ENCODE assay signal across 20 mouse cellular contexts in the genomic region with DNA sequence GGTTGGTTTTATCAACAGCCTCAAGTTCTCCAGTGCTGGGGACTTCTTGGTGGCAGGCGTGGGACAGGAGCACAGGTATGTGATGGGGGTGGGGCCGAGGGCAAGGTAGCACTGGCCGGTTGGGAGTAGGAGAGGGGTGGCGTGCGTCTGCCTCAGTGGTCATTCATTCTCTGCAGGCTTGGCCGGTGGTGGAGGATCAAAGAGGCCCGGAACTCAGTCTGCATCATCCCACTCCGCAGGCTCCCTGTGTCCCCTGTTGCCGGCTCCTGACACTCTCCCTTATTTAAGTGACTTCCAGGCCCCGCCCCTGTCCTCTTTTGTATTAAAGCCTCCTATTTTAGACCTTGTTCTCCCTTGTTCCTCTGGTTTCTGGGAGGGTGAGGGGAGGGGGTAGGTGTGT. TPM values are rescaled to one million over a fixed set of nuclear protein-coding genes. Genes with fewer than 3 reads are reported as not detected.
DNase-seq lines count a peak whose midpoint lies in the region.
"Had no signal": no experiment of that assay in that cellular context is flagged by ENCODE, and none has a peak within 500 bp of the region (broad histone marks: within the 10 kb centered on the region; RNA-seq: fewer than 3 reads in every experiment).

No protein-coding gene starts in this region.

- peak; percentile 6 for DNase-seq in cerebellum, adult 9-11 months
- no peak for DNase-seq in cerebellum, postnatal 14 days
- peak; percentile 85 for DNase-seq in heart, adult 11 months
- no peak for DNase-seq in heart, adult 18-20 months
- peak; percentile 42 for DNase-seq in testis, postnatal 10 days (ENCODE audit: low spot score)
- no peak for DNase-seq in testis, postnatal 14 days (ENCODE audit: low spot score)
- DNase-seq in ES-CJ7 (ENCODE audit: low read depth, low spot score): peak; percentile 40
- DNase-seq: adrenal gland, postnatal 10 days; adrenal gland, postnatal 36 days; cerebellum, adult 18-20 months; cerebellum, adult 9-10 months; cerebellum, postnatal 36 days; embryo, embryonic 11 days; gastrocnemius, postnatal 36 days; heart, postnatal 36 days had no signal

RNA-seq across cellular contexts. Expression of a gene that starts 8.3 kb away (rescaled TPM):
- total RNA-seq in heart, adult 18-20 months (2021): 10 to 100 TPM; 33.7 to 38.2 TPM

RNA-seq across cellular contexts. Expression of a gene that starts 9.3 kb away (rescaled TPM):
- 10 to 100 TPM; 21.3 to 26.3 TPM for total RNA-seq in heart, adult 18-20 months (2021)

RNA-seq across cellular contexts. Expression of a gene that starts 14.7 kb away (rescaled TPM):
- not detected for total RNA-seq in heart, adult 18-20 months (2021)
- total RNA-seq: adrenal gland, adult 18-20 months; adrenal gland, postnatal 10 days; adrenal gland, postnatal 36 days; G1E; gastrocnemius, adult 8-10 months; gastrocnemius, postnatal 36 days; granulocyte monocyte progenitor cell, adult 5-6 weeks; heart, postnatal 10 days; heart, postnatal 36 days had no signal

RNA-seq across cellular contexts. Expression of a gene that starts 19.3 kb away (rescaled TPM):
- total RNA-seq in heart, adult 18-20 months (2021): not detected
- total RNA-seq: G1E; granulocyte monocyte progenitor cell, adult 5-6 weeks; heart, postnatal 36 days had no signal

RNA-seq across cellular contexts. Expression of a gene that starts 29.3 kb away (rescaled TPM):
- not detected for total RNA-seq in heart, adult 18-20 months (2021)
- total RNA-seq: adrenal gland, adult 18-20 months; adrenal gland, postnatal 10 days; adrenal gland, postnatal 36 days; gastrocnemius, adult 8-10 months; gastrocnemius, postnatal 36 days; granulocyte monocyte progenitor cell, adult 5-6 weeks; heart, postnatal 10 days; heart, postnatal 36 days had no signal

Comparison
In these comparisons a context has a peak if more than half of its experiments do, and no peak if none do; other contexts are left out.
1. DNase-seq: peak in cerebellum, adult 9-11 months (single experiment), heart, adult 11 months (single experiment), testis, postnatal 10 days (single experiment) and ES-CJ7 (single experiment); none in cerebellum, postnatal 14 days (0 of 2), heart, adult 18-20 months (0 of 2) and testis, postnatal 14 days (single experiment).